Mouse (Mus musculus) stomach, postnatal 0 days (tissue): ENCODE measurements around the gene Chrna1.

Experiments
- CTCF ChIP-seq: IDR thresholded peaks from 2 replicates; pipeline ENCODE4 v1.5.1; 2016; ENCODE audit warnings: antibody characterized with exemption, low read depth, mild to moderate bottlenecking, moderate library complexity
- EP300 ChIP-seq: optimal IDR thresholded peaks from 2 replicates; pipeline ENCODE3; 2016; ENCODE audit warnings: antibody characterized with exemption

DNA sequence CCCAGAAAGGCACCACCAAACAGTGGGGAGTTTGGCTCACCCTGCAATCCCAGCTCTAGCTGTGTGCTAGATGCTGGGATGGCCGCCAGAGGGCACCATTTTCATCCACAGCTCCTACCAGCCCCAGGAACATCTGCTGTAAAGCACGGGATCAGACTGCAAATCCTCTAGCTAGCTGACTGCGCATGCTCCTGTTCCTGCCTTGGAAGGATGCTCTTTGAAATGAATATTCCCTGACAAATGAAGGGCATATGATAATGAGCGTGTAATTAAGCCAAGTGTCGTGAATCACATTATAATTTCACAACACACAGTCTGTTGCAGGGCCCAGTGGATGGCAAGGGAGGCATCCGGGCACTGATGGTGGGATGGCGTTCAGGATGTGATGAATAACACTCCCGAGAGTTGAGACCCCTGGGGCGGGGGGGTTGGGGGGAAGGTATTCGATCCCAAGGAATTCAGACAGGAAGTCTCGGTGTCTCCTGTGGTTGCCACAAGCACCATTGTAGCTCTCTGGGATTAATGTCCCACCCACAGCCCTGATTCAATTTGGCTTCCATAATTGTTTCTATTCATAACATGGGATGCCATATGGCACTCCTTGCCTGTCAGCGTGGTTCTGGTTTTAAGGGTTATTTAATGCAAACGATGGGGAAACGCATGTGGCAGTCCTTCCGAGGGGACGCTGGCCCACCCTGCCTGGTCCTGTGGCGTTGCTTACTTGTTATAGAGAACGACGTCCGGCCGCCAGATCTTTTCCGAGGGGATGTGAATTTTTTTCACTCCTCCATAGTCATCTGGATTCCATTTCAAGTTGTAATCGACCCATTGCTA is 7.4 kb downstream of the Chrna1 start:
- peak; percentile 93 for TF ChIP-seq CTCF
- no peak for TF ChIP-seq EP300
